Mouse (Mus musculus) lung, postnatal 10 days (tissue): ENCODE measurements around the gene Tmem265.

Experiments used
- DNase-seq: peaks from one replicate; pipeline ENCODE4 v3.0.0; 2021

The Tmem265 gene

DNA sequence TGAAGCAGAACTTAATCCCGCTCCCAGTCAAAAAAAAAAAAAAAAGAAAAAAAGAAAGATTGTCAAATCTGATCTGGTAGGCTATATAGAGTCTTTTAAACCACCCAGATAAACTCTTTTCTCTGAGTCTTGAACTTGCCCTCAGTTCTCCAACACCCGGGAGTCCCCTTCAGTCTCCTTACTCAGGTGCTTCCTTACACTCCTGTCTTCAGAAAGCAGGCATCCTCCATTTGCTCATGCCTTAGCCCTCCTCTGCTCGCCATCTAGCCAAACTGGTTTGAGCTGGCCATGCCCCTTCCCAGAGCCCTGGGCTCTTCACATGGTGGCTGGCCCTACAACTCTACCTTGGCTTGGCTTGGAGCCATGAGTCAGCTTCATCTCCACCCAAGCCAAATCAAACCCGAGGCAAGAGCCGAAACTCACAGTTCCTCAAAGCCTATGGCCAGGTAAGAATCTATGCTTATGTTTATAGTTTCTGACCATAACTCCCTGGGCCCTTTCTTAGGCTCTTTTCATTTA lies at the start of gene Tmem265:
Gene Tmem265 (plus strand): TSS at position 51 of the 519 bp plus-strand sequence.
- no peak for DNase-seq

DNA sequence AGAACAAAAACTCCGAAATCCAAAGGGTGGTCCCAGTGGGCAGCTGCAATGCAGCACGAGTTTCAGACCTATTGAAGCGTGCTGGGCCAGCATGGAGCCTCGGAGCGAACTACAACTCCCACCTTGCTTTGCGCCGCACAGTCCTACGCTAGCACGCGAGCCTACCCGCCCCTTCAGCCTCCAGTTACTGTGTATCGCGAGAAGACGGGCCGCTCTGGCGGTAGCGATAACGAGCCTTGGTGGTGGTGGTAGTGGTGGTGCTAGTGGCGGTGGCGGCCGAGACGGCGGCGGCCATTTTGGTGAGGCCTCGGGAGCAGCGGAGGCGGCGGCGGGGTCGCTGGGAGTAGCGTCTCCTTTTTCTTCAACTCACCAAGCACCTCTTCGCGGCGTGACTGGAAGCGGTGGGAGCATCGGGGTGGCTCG lies 49.4 kb upstream of the Tmem265 start, which contains the start of gene Srcap:
Gene Srcap (plus strand): TSS at position 176 of the 423 bp plus-strand sequence.
- peak; percentile 98 for DNase-seq

DNA sequence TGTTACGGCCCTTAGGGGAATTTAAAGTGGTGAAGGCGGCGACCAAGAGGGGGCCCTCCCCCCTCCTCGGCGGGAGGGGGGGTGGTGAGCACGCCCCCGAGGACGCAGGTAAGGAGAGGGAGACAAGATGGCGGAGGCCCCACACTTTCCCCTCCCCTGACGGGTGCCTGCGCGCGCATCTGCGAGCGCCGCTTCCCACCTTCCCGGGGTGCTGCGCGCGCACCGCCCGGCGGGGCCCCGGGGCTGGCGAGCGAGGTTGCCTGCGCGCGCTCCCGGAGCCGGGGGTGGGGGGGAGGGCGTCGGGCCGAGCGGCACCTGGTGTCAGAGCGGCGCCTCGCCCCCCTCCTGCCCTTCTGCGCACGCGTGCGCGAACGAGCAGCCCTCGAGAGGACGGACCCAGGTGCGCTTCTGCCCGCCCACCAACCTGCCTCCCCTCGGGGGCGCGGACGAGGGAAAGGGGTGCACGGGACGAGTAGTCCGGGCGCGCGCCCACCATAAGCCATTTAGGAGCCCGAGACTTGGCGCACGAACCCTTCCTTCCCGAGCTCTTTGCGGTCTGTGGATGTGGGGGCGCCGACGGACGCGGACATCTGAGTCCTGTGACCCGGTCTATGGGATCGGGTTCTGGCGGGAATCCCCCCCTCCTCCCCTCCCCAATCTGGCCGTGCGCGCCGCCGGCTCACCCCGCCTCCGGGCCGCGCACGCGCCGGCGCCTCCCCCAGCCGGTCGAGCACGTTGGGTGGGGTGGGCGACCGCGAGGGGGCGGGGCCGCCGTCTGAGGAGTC lies 48.8 kb upstream of the Tmem265 start:
- peak; percentile 94 for DNase-seq

DNA sequence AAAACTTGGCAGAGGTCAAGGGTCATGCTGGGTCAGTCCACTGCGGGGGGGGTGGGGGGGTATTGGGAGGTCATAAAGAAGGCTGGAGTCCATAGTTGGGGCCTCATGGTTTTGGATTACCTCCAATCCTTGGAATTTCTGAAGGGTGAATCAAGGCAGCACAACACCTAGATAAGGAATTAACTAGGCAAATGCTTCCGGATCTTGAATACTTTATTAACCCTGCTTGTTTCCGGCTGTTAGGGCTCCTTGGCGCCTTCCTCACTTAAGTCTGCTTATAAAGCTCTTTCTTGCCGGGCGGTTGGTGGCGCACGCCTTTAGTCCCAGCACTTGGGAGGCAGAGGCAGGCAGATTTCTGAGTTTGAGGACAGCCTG lies 48.2 kb upstream of the Tmem265 start:
- no peak for DNase-seq

DNA sequence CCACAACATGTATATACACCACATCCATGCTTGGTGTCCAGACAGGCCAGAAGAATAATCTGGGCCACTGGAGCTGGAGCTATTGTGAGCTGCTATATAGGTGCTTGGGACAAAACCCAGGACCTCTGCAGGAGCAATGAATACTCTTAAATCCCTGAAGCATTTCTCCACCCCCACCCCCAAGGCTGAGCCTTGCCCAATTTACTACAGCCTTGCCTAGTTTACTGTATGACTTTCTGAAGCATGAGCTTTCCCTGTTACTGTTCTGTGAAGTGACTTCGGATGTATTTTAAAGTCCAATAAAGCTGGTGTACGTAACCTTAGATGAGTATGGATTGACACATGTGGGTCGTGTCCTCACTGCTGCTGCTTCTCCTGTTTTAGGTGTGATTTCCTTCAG lies 47.4 kb upstream of the Tmem265 start:
- DNase-seq: no peak

DNA sequence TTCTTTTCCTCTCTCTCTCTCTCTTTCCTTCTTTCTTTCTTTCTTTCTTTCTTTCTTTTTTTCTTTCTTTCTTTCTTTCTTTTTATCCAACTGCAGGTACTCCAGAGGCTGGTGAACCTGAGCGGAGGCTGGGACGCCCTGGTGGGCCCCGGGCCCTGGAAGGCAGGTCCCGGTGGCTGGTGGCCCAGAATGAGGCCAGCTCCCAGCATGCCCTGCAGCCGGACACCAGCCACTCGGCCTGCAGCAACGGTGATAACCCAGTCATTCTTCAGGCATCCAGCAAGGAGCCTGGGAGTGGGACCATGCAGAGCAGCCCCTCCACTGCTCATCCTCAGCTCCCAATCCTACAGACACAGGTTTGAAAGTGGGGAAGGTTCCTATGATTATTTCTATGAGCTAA lies 45.3 kb upstream of the Tmem265 start:
- no peak for DNase-seq

DNA sequence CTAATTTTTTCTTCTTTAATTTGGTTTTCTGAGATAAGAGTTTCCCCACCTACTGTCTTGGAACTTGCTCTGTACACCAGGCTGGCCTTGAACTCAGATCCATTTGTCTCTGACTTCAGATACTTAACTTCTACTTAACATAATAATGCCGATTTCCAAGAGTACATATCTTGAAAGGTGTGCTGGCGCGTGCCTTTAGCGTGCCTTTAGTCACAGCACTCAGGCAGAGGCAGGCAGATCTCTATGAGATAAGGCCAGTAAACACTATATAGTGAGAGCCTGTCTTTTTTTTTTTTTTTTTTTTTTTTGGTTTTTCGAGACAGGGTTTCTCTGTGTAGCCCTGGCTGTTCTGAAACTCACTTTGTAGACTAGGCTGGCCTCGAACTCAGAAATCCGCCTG lies 44.8 kb upstream of the Tmem265 start:
- DNase-seq: no peak

DNA sequence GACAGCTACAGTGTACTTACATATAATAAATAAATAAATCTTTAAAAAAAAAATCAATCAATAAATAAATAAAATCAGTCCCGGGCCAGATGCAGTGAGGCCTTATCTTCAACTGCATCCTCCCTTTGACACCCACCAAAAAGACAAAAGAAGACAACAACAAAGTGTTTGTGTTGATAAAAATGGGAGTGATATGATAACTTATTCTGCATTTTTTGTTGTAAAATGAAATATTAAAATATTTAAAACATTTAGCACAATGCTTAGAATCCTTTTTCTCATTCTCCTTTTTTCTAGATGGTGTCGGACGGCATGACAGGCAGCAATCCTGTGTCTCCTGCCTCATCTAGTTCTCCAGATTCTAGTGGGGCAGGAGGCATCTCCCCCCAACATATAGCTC lies 41.9 kb upstream of the Tmem265 start, which contains the start of gene Gm42715:
Gene Gm42715 (plus strand): TSS at position 301 of the 400 bp plus-strand sequence.
- DNase-seq: no peak

DNA sequence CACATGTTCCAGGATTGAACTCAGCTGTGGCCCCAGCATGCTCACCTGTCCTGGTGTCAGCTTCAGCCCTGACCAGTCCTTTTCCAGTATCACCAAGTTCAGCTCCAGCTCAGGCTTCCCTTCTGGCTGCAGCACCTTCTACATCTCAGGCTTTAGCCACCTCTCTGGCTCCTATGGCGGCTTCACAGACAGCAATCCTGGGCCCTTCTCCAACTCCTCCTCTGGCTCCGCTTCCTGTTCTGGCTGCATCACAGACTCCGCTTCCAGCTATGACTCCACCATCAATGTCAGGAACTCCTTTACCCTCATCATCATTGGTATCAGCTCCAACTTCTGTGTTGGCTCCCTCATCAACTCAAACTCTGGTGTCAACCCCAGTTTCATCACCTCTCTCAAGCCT lies 19.5 kb upstream of the Tmem265 start:
- no peak for DNase-seq

DNA sequence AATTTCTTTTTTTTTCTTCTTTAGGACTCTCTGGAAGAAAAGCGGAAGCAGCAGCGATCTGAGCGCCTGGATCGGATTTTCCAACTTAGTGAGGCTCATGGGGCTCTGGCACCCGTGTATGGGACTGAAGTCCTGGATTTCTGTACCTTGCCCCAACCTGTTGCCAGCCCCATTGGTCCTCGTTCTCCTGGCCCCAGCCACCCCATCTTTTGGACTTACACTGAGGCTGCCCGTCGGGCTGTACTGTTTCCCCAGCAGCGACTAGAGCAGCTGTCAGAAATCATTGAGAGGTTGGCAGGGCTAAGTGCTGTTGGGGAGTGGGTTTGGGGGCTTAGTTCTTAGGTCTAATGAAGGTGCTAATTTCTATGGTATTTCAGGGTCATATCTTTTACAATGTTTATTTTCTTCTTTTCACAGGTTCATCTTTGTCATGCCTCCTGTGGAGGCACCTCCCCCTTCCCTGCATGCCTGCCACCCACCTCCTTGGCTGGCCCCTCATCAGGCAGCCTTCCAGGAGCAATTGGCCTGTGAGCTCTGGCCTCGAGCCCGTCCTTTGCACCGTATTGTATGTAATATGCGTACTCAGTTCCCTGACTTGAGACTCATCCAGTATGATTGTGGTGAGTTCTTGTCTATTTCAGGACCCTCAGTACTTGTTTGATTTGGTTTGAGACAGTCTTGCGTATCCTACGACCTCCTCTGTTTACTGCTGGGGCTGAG lies 11.9 kb upstream of the Tmem265 start:
- no peak for DNase-seq

DNA sequence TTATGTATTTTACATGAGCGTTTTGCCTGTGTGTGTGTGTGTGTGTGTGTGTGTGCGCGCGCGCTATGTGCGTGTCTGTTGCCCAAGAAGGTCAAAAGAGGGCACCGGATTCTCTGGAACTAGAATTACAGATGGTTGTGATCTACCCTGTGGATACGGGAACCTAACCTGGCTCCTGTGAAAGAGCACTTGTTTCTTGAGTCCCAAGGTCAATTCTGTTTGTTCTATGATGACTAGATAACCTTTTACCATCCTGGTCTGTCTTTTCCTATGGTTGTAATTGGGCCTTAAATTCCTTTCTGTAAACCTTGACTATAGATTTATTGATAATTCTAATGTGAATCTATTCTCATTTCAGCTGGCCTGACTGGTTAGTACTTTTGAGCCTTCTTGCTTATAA lies 9.6 kb upstream of the Tmem265 start:
- no peak for DNase-seq

DNA sequence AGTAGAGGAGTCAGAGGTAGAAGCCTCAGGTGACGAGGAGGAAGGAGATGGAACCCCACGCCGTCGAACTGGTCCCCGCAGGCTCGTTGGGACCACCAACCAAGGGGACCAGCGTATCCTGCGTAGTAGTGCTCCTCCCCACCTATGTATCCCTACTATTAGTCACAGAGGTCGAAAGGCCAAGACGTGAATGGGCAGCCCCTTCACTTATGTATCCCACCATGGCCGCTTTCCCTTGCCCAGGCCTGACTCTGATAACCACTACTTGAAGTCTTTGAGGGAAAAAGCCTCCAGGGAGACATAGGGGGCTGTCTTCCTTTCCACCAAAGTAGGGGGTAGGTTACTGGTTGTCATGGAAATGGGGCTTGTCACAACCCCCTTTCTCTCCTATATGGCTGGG lies 610 bp upstream of the Tmem265 start:
- no peak for DNase-seq

DNA sequence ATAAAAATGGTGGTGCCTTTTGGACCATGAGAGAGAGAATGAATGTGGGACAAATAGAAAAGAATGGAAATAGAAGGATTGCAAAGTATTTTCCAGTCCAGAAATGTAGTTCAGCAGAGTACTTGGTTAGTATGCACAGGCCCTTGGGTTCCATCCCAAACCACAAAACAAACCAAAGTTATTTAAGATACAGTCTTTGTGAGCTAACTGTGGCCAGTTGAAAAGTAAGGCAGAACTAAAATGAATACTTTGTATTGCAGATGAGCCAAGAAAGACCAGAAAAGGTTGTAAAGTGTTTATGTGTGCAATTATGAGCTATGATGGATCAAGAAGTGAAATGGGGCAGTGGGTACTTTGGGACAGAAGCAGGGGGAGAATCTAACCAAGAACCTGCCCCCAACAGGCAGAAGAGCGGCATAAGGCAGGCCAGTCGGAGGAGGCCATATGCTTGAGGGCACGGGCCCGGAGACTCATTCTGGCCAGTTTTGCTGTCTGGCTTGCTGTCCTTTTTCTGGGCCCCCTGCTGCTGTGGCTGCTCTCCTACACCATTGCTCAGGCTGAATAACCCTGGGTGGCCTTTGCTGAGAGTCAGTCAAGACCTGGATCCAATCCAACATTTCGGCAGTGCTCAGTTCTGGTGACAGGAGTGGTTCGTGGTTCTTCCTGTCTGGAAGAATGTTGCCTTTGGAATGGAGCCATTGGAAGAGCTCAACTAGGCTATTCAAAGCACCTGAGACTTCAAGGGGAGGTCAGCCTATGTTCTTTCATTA lies 3.4 kb downstream of the Tmem265 start:
- DNase-seq: peak; percentile 51

DNA sequence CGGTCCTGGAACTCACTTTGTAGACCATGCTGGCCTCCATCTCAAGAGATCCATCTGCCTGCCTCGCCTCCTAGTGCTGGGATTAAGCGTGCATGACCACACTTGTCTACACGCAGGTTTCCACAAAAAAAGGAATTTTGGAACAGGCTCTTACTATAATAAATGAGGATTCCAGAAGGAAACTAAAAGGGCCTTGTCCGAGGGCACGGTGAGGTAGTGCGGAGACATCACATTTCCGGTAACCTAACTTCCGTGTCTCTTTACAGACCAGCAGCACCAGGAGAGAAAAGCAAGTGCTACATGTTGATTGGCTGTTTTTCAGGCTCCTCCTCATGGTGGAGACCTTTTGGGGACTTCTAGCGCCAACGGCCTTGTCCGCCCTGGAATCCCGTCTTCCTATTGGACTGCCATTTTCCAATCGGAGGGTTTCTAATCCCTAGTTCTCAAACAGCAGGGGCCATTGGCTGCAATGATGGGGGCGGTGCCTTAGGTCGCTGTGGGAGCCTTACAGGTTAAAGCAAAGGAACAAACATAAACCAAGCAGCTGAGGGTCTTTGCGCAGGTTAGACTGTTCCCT lies 11.8 kb downstream of the Tmem265 start, which contains the start of gene Phkg2:
Gene Phkg2 (plus strand): TSS at position 446 of the 577 bp plus-strand sequence.
- peak; percentile 97 for DNase-seq

DNA sequence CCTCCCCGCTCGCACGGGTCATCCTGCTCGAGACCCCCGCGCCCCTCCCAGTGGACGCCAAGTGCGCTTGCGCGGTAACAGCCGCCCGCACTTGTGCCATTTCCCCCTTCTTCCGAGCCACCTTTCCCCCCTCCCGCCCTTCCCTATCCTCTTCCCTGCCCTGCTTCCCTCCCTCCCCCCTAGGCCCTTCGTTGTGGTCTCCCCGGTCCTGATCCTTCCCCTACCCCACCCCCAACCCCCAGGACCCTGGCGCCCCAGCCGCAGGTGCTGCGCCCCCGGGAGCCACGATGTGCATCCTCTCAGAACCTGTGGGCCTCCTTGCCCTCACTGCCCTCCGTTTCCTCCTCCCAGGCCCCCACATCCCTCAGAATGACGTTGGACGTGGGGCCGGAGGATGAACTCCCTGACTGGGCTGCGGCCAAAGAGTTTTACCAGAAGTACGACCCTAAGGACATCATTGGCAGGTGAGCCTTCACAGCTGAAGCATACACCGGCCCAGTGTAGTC lies 12.4 kb downstream of the Tmem265 start:
- no peak for DNase-seq

DNA sequence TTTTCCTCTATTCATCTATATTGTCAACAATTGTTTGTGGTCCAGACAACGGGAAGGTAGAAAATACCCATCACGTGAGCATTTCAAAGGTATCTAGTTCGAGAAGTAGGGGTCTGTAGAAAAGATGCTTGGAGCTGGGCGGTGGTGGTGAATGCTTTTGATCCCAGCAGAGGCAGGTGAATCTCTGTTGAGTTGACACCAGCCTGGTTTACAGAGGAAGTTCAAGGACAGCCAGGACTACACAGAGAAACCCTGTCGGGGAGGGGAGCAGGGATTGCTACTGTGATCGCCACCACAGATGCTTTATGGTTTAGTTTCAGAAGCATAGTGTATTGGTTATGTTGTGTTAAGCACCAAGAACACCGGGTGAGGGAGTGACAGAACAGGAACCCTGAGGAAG lies 12.9 kb downstream of the Tmem265 start:
- DNase-seq: no peak

DNA sequence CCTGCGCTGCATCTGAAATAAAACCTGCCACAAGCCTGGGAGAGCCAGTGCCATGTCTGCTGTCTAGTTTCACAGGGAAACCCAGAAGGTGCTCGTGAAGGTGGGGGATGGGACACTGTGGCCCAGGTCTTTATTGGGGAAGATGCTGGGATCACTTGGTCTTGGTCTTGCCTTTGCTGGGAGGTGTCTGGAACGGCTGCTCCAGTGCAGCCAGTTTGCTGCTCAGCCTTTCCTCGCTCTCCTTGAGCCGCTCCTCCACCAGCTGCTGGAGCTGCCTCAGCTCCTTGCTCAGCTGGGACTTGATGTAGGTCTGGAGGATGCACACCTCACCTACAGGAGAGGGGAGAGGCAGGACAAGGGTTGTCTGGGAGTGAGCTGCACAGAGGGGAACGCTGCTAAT lies 22.1 kb downstream of the Tmem265 start:
- no peak for DNase-seq

DNA sequence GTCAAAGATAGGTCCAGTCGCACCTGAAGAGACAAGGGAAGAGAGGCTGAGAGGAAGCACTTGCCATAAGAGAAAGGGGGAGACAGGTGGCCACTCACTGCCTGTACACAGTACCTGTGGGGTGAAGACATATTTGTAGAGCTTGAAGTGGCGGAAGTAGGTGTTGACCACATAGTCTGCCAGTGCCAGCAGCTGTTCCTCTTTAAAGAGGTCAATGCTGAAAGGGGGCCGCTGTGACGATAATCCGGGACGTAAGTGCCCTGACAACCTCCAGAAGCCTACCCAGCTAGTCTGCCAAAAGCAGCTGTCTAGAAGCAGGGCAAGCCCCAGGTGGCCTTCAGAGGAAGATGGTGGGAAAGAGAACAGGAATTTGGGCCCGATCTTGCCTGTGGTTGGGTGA lies 23.8 kb downstream of the Tmem265 start:
- DNase-seq: peak; percentile 34

DNA sequence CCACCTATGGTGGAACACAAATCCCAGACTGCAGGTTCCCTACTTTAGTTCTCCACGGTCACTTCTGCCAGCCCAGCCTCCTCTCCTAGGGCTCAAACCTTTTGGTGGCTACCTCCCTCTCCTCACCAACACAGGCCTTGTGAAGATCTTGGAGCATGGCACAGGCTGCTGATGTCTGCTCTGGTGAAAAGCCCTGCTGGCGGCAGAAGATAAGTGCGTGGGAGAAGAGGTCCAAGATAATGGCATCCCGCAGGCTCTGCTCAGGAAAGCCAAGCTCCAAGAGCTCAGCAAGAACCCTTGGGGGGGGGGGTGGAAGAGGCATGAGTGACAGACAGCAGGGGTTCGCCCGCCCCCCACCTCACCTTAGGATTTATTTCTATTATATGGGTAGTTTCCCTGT lies 25.0 kb downstream of the Tmem265 start:
- no peak for DNase-seq

DNA sequence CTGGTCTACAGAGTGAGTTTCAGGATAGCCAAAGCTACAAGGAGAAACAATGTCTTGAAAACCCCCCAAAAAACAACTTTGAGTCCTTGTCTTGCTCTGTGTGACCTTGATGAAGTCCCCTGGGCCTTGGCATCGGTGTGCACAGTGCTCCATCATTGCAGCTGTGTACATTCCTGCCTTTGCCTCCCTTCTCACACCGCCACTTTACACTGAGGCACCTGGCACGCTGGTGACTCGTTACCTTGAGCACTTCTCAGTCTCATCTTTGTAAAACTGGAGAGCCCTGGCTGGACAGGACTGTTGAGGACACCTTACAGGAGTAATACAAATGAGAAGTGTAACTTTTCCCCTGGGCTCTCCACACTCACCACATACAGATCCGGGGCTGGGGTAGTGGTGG lies 26.0 kb downstream of the Tmem265 start:
- no peak for DNase-seq

DNA sequence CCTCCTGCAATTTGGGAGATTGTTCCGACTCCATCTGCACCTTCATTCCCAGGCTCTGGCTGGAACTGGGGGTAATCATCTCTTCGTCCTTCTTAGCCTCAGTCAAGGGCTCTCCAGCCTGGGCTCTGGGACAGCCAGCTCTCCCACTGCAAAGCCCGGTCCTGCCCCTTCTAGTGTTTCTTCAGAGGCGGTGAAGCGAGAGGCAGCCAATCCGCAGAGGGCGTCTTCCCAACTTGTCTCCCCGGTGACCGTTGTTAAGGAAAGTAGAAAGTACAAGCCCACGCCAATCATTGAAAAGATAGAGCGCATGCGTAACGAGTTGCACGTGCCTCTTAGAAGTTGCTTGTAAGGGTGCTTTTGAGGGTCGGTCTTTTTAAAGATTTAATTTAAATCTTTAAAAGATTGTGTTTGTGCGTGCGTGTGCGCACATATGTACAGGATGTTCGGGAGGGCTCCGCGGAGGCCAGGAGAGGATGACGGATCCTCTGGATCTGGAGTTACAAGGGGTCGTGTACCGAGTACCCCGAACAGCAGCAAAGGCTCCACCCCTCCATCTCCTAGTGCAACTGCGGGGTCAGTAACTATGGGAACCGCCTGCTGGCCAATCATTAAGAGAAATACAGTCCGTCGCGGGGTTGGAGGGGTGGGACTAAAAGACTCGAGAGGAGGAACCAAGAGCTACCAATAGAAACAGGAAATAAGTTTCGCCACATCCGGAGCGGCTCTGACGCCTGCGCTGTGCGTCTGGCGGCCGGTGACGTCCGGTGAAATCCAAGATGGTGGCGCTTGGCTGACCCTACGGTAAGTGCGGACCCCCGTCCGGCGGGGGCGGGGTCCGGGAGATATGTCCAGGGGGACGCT lies 27.1 kb downstream of the Tmem265 start, which contains the start of the genes Ccdc189 and Rnf40:
Gene Ccdc189 (minus strand): TSS at position 585 of the 861 bp plus-strand sequence.
Gene Rnf40 (plus strand): TSS at position 757 of the 861 bp plus-strand sequence.
- DNase-seq: peak; percentile 98
